Mouse (Mus musculus) thymus, postnatal 0 days (tissue): ENCODE data around the gene Cbr4. TPM values are rescaled to one million over a fixed set of nuclear protein-coding genes. Genes with fewer than 3 reads are reported as not detected.

Experiments
- DNase-seq: peaks from one replicate; pipeline ENCODE4 v3.0.0-alpha.2; 2015; ENCODE audit warnings: low spot score
- polyA plus RNA-seq: library from polyadenylated mRNA; unstranded; fragments of >200 nt; fragmentation: Nextera tagmentation; extraction: Ambion mirVana; gene quantifications from 2 replicates; pipeline ENCODE4 v1.2.1, GENCODE M21; 2015

The Cbr4 gene
- polyA plus RNA-seq, 1 experiment from 2014 or later = 47.0 TPM

DNA sequence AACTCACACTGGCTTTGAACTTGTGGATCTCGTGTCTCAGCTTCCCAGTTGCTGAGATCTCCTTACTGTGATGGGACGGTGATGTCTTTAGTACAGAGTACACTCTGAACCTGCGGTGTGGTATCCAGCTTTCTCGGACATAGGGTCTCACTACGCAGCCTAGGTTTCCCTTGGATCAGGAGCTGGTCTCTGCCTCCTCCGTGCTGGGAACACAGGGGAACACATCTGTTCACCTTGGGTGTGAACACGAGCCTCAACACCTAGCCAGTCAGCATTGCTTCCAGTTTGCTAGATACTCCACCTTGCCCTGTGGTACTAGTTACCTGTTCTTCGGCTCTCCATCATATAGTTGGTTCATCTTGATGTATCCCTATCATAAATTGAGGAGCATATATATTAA is 1.1 kb downstream of the Cbr4 start:
- no peak for DNase-seq

DNA sequence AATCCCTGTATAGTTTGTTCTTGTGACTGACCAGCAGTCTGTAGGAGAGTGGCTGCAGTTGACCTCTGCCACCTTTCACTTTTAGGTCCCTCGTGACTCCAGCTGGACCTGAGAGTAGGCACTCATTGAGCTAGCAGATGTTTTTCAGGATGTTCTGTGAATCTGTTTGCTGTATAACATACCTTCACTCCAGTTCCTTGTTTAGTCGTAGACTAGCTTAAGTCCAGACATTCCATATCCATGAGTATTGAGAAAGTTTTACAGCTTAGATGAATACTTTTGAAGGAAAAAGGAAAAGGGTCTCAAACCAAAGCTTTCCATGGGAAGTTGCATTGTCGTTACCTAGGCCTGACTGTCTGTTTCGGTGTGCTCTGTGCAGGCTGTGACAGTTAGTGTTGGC is 9.6 kb downstream of the Cbr4 start:
- DNase-seq = no peak

DNA sequence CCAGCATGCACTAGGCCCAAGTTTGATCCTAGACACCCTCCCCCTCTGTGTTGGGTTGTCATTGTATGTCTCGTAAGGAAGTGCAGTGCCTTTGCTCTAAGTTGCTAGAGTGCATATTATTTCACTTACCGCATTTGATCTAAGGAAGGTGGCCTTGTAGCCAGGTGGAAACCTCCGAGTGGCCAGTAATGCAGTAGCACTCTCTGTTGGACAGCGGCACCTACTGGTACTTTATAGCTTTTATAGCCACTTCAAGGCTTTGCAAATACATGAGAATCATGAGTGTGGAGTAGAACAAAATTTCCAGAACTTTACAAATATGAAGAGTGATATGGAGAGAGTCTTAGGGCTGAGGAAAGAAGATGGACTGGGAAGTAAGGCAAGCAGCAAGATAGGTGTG is 11.5 kb downstream of the Cbr4 start:
- no peak for DNase-seq

DNA sequence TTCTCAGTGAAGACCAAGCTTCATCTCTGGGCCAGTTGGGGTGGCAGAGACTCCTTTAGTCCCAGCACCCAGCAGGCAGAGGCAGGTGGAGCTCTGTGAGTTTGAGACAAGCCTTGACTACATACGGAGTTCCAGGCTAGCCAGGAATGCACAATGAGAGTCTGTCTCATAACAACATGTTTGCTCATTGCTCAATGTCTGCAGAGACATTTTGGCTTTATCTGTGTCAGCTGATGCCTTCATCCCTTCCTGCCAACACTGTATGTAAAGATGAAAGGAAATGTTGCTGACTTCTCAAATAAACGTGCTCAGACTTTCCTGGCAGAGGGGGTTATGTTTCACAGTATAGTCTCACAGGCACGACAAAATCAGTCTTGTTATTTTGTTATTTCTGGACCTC is 13.4 kb downstream of the Cbr4 start:
- no peak for DNase-seq

DNA sequence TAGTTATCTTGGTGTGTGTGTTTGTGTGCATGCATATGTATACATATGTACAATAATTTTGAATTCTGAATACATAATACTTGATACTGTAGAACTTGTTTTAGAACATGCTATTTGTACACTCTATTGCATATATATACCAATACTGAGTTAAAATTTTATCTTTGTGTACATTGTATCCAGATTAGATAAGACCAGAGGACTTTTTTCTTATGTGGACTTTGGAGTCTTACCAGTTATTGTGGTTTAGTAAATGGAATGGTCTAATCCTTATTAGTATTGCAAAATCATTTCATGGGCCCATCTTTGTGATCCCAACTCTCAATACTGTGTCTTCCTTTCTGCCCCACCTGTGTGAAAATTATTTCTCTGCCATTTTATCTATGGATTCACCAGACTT is 14.7 kb downstream of the Cbr4 start:
- DNase-seq = no peak

DNA sequence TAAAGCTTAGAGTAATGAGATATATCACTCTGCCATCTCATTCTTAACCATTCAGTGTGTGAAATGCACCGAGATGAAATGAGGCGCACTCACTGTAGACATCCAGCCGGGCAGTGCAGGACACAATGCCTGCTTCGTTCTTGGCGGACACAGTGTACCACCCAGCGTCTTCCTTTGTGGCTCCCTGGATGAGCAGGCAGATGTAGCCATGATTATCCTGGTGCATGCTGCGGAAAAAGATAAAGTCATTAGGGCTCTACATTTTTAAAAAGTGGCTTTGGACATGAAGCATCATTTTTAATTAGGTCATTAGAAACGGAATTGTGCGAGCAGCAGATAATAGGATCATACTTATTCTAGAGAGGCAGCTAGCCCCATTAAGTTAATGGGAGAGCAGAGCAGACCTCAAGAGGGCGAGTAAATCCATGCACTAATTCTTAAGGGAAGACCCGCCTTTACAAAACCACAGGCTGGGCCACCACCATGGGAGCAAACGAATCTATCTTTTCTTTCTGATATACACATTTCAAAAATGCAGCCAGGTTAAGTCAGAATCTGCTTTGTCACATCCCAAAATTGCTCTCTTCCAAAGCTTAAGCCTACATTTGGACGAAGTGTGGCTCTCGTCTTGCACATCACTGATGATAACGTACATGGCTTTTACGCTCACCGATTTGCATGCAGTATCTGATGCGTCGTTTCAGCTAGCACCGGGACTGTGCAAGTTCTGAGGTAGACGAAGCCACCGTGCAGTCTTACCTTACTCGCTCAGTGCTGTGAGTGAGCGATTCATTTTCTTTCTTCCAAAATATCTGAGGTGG is 27.8 kb downstream of the Cbr4 start:
- DNase-seq = no peak

DNA sequence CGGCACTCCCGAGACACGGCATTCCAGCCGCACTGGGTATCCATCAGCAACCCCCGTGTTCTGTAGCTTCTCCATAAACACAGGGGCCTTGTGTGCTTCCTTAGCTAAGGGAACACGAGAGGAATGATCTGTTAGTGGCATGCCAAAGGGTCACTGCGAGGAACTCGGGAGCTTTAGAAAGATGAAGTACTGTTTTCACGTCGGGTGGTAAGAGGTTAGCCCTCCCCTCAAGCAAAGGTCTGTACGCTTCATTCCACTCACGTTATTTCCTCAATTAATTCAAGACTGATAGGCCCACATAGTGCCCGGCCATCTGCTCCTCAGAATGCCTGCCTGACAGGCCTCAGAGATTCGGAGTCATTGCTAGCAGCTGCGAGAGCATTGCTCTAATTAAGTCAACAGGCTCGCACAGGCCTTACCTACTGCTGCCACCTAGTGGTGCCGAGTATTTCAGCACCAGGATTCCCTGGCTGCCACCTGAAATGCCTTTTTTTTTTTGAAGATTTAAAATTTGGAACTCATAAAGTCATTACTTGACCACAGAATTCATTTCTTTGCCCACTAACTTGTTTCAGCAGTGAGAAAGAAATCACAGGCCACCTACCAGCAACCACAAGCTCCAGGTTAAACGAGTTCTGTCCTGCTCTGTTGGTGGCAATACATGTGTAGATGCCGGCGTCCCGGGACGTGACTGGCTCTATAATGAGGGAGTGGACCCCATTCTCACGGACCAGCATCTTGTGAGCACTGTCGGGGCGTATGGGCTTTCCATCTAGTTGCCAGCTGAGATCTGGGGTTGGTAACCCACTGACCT is 28.6 kb downstream of the Cbr4 start:
- peak; percentile 61 for DNase-seq

DNA sequence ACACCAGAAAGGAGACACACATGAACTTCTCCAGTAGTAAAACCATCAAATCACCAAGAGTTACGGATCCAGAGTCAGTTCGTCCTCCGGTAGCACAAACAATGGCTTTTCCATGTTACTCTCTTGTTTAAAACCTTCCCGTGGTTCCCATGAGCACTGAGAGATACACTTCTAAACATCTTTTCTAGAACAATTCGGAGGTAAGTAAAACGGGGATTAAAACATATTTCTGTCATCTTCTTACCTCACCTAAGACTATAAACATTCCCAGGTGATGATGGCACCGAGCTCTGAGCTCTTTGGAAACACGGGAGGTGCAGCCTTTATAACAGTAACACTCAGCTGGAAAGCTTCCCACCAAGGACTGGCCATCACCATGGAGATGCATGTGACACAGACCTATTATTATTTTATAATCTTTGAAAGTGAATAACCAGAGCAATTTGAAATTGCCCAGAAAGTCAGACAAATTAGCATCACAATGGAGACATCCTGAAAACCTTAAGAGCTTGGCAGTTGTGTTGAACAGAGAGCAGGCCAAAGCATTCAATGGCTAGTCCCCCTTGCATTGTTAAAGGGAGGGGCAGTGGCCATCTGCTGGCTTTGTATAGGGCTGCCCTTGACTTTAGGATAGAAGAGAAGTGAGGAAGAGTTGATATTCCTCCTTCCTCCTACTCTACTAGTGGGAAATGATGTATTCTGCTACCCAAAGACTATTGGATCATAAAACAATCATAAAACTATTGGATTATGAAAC is 29.4 kb downstream of the Cbr4 start:
- DNase-seq = no peak

DNA sequence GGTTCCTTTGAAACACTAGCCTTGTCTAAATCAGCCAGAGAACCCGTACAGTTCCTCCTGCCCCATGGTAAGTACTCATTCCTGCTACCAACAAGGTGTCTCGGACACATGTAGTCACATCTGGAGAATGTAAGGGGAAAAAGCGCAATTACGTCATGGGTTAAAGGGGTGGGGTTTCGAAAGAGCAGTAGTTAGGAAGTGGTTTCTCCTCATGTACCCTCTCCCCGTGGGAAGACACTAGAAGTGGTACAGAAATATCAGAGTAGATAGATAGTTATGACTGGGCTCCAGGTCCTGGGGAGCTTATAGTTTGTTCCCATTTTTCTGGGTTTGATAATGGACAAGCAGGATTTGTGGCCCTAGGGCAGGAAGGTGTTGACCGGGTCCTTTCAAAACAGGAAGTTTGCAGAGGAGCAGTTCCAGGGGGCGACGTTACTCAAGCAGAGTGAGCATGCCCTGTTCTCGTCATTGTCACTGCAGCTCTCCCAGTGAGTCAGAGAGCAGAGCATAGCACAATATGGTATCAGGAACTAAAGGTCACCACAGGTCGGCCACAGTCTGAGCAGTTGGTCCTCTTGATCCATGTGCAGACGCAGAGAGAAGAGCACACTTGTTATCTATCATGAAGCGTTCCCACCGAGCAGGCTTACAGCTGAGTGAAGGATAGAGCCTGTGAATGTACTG is 30.1 kb downstream of the Cbr4 start:
- DNase-seq = peak; percentile 25

DNA sequence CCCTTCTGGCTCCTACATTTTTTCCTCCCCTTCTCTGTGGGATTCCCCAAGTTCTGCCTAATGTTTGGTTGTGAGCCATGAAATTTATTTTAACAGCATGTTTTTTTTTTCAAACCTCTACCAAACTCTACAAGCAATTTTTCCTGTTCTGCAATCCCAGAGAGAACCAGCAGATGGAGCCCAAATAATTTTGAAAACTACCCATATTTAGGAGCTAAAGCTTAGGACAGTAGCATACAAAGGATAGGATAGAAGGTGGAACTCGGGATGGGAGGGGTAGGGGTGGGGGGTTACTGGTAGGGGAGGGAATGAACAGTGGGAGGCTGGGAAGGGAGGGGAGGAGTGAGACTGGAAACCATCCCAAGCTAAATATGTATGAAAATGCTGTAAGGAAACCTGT is 34.6 kb downstream of the Cbr4 start:
- peak; percentile 49 for DNase-seq

DNA sequence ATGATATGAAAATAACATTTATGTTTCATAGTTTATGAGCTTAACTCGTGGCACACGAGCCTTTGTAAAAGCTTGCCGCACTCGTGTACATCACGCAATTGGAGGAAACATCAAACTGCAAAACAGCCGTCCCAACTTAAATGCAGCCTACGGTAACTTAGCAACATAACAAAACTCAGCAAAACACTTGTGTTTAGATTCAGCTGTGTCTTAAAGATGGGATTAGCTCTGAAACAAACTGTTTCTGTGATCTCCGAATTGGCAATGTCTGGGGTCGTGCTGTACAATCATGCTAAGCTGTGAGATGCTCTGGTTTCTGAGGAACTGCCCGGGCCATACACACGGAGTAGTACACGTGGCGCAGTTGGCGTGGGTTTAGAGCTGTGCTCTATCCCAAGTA is 39.5 kb downstream of the Cbr4 start:
- no peak for DNase-seq

DNA sequence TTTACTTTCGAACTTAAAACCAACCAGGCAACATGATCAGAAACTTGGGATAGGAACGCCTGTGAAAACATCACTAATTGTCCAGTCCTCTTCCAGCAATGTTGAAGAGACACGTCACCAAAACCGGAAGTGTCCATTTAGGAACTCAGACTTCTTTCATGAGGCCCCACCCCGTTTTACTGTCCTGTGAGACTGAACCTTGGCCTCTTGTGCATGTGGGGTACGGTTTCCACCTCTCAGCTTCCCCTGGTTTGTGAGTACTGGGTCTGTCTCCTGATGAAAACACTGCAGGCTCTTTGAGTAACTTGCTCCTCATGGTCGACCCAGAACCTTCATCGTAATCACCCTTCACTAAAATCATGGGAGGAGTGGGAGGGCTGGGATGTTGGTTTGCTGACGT is 40.7 kb downstream of the Cbr4 start:
- DNase-seq = no peak

DNA sequence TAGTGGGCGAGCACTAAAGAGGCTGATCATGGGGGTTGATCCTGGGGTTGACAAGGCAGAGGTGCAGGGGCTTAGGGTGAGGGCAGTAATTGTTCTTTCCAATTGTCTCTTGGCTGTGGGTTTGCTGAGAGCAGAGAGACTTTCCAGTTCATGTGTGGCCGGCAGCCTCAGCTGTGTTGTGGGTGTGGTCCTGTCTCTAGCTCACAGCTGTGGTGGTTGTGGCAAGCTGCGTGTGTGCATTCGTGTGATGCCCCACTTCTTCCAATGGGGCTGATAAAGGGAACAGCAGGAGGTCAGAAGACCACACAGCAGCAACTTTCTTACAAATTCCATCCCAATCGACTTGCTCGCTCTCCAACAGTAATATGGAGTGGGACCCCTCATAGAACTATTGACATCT is 41.1 kb downstream of the Cbr4 start:
- no peak for DNase-seq

DNA sequence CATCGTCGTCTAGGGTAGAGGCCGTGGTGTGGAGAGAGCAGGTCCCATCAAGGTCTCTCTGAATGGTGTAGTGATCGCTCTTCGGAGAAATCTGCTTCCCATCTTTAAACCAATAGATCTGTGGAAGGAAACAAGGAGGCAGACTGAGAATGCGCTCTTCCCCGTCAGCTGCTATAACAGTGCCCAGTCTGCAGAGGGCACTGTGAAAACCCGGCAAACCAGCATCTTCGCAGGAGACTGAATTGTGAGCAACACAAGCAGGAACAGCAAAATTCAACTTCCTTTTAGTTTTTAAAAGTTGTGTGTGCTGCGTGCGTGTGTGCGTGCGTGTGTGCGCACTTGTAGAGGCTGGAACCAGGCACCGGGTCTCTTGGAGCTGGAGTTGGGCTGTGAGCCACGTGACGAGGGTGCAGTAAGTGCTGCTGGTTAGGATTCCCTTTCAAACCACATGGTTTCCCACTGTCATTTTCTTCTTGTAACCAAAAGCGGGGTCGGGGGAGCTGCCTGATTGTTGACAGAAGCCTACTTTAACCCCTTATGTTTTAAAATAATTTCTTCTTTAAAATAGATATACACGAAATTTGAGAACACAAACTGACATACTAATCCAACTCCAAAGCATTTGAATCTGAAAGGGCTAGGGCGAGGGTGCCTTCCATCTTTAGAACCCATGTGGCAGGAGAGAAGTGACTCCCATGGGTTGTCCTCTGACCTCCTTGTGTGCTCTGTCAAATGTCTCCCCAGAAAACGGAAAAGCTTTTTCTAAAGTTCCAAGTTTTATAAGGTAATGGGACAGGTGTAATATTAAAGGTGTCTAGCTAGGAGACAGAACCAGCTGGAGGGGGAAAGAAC is 44.6 kb downstream of the Cbr4 start:
- no peak for DNase-seq

DNA sequence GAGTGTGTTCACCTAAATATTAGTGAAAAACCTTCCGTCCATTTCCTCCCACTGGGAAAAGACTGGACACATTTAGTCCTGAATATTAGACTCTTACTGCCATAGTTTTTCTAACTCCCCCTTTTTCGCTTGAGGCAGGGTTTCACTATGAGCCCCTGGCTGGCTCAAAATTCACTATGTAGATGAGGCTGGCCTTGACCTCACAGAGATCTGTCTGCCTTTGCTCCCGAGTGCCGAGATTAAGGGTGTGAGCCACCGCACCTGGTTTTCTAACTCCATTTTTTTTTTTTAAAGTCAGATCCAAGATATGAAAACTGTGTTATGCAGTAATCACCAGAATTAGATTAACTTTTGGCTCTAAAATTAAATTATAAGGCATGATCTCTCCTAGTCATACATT is 45.3 kb downstream of the Cbr4 start:
- no peak for DNase-seq

DNA sequence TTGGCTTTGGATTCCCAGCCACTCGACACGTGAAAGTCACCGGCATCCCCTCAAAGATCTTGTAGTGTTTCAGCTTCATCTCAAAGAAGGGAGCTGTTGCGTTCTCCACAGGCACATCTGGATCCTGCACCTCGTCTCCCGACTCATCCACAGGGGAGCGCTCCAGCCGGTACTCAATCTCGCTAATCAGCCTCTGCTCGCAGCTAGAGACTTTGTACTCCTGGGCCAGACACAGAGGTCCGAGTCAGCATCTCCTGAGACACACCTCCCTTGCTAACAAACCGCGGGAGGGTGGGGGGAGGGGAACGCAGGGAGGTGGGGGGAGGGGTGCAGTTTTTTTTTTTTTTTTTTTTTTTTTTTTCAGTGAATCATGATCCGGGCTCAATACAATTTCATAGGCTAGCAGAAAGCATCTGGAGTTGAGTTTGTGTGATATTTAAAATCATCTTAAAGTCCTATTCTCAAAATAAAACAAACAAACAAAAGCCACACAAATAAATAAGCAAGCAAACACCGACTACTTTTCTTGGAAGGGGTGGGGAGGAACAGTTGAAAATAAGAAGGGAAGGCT is 45.9 kb downstream of the Cbr4 start:
- no peak for DNase-seq

DNA sequence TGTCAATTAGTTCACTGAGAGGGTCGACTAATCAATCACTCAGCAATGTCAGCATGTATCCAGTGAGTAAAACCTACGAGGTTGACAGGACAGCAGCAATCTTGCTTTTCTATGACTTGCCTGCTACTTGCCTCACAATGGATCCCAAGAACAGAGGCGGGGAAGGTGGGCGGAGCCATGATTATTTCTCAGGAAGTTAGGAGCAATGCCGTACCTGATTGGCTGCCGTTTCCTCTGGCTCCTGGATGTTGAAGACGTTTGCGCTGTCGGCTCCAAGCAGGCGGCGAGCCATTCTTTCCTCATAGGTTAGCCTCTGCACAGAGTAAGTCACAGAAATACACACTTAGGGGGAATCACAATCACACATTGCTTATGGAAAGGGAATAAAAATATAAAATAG is 47.9 kb downstream of the Cbr4 start:
- DNase-seq = no peak

DNA sequence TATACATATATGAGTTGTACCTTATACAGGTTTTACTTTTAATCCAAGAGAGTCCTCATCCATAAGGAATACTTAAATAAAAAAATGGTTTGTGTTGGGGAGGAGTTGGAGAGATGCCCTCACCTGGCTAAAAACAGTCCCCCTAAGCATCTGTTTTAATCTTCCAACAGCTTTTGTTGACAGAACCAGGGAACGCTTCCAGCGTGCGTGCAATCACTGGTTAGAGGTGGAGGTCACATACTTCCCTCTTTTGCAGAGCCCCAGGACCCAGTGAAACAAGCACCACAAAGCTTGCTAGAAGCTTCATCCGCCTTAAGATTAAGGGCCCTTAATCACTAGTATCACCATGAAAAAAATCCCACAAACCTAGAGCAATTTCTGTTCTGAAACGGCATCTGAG is 49.9 kb downstream of the Cbr4 start:
- DNase-seq = no peak

DNA sequence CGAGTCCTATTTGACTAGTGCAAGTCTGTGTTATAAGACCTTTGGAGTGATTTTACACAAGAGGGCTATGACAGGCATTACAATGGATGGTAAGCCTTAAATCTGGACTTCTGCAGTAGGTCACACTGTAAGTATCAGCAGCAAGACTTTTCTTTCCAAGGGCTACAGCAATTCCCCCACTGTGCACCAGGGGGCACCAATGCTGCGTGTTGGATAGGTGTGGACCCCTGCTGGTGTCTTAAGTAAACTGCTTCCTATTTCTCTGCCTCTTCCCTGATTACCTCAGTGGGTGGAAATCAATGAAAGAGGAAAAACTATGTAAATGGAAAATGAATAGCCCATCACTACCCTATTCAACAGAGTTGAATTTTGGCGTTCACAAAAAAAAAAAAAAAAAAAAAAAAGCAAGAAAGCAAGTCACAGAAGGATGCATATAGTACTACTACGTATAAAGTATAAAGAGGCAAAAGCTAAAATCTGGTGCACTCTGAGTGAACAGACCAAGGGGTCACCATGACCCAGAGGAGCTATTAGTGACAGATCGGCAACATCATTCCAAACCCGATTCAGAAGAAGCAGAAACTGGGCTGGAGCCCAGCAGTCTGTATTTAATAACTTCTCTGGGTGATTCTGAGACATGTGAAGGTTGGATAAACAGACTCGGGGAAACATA is 52.4 kb downstream of the Cbr4 start:
- peak; percentile 88 for DNase-seq

DNA sequence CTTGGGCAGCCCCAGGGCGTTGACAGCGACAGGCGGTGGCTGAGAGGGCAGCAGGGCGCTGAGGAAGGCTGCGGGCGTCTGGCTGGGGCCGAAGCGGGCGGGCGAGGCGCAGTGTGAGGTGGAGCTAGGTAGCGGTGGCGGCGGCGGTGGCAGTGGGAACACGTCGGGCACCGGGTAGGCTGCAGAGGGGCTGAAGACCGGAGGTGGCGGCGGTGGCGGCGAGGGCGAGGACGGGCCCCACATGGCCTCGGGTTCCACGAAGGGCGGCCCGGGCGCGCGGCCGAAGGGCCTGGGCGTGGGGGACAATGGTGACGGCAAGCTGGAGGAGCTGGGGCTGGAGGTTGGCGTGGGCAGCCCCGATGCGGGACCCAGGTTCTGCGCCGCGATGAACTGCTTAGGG is 62.1 kb downstream of the Cbr4 start:
- no peak for DNase-seq
